Mouse (Mus musculus) embryonic facial prominence, embryonic 12.5 days (tissue): ENCODE measurements around the gene Sppl2b. TPM values are rescaled to one million over a fixed set of nuclear protein-coding genes. Genes with fewer than 3 reads are reported as not detected.

Source experiments
- ATAC-seq: fragments of 200-750 bp; cut with Nextera tagmentation; 2 replicates; pipeline ENCODE4 v1.8.0; 2017; ENCODE audit not compliant: insufficient number of reproducible peaks, insufficient read depth, low FRiP score, low TSS enrichment
- H3K27ac ChIP-seq: fragments of 300-500 bp; sonication (generic); 2 replicates; pipeline ENCODE4 v1.5.1; 2016; ENCODE audit warnings: mild to moderate bottlenecking
- H3K27me3 ChIP-seq: fragments of 300-500 bp; sonication (generic); 2 replicates; pipeline ENCODE4 v1.6.1; 2016; ENCODE audit warnings: mild to moderate bottlenecking, moderate library complexity
- H3K36me3 ChIP-seq: fragments of 300-500 bp; sonication (generic); 2 replicates; pipeline ENCODE4 v1.6.1; 2016; ENCODE audit warnings: mild to moderate bottlenecking
- H3K4me1 ChIP-seq: fragments of 300-500 bp; sonication (generic); 2 replicates; pipeline ENCODE4 v1.6.1; 2016
- H3K4me2 ChIP-seq: fragments of 300-500 bp; sonication (generic); replicated peaks from 2 replicates; pipeline ENCODE4 v1.6.1; 2016; ENCODE audit warnings: mild to moderate bottlenecking, moderate library complexity
- H3K4me3 ChIP-seq: fragments of 300-500 bp; sonication (generic); 2 replicates; pipeline ENCODE4 v1.5.1; 2016; ENCODE audit warnings: mild to moderate bottlenecking
- H3K9ac ChIP-seq: fragments of 300-500 bp; sonication (generic); 2 replicates; pipeline ENCODE4 v1.6.1; 2016; ENCODE audit warnings: mild to moderate bottlenecking, moderate library complexity
- H3K9me3 ChIP-seq: fragments of 300-500 bp; sonication (generic); 2 replicates; pipeline ENCODE4 v1.6.1; 2016; ENCODE audit warnings: mild to moderate bottlenecking, moderate library complexity
- WGBS: fragments of 180-500 bp; shearing (Covaris S2); methylation state at CpG from one replicate; pipeline ENCODE4 v1.1.7; 2016; 5-methylcytosine and 5-hydroxymethylcytosine counted together
- microRNA counts: library from miRNA; unstranded; fragments of <30 nt; microRNA quantifications from one replicate; lab custom pipeline; 2017
- microRNA-seq: library from miRNA; unstranded; fragments of <30 nt; microRNA quantifications from one replicate; pipeline ENCODE4, GENCODE M21; 2017
- polyA plus RNA-seq: library from polyadenylated mRNA; unstranded; fragments of >200 nt; fragmentation: Nextera tagmentation; extraction: Ambion mirVana; gene quantifications from 2 replicates; pipeline ENCODE4 v1.2.1, GENCODE M21; 2016

Gene Sppl2b
- polyA plus RNA-seq, 1 experiment from 2014 or later = 53.0 TPM

DNA sequence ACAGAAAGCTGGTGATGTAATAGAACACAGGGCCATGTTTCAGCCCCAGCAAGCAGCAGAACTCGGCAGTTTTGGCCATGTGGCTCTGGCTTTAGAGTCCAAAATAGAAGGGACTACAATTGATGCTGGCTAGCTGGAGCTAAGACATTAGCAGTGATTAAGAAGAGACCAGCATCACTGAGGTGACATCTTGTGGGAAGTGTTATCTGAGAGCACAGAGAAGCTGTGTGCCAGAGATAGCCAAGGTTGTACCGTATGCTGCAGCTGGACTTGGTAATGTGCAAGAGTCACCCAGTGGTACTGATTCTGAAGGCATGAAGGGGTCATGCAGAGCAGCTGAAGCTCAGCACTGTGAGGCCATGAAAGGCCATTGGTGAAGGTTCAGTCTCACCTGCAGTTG lies 60.2 kb downstream of the Sppl2b start:
- H3K4me3 ChIP-seq = no peak overlapping the region
- peaks cover 47% of the 10 kb centered on the region for H3K36me3 ChIP-seq
- 83% methylated on average over 2 of the region's 2 CpGs for WGBS

DNA sequence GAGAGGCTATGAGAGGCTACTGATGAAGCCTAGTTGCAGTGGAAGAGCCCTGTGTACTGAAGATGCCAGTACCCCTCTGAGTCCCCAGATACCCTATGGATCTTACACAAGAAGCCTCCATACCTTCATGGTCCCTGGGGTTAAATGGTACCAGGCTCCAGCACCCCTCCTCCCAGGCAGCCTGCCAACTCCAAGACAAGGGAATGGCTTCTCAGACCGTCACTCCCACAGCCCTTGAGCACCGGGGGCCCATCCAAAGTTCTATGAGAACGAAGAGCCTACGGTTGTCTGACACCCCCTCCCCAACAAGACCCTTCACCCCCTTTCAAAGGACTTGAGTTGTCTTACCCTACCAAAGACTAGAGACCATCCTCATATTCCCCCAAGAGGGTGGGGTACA lies 60.7 kb downstream of the Sppl2b start:
- Histone ChIP-seq H3K4me3 (no peak overlapping the region), H3K36me3 (peaks cover 42% of the 10 kb centered on the region), H3K9ac (no peak overlapping the region), H3K9me3 (no peaks in the 10 kb centered on the region), H3K27ac (no peak overlapping the region), H3K4me1 (peaks cover 22% of the 10 kb centered on the region), H3K4me2 (no peak overlapping the region), H3K27me3 (no peaks in the 10 kb centered on the region)
- 85% methylated on average over 4 of the region's 4 CpGs for WGBS
- no peak for ATAC-seq

More for the DNA sequence above, 60.2 kb downstream of the Sppl2b start:
- Histone ChIP-seq H3K27me3 (no peaks in the 10 kb centered on the region), H3K4me2 (no peak overlapping the region), H3K9ac (no peak overlapping the region), H3K9me3 (no peaks in the 10 kb centered on the region), H3K4me1 (peaks cover 22% of the 10 kb centered on the region), H3K27ac (no peak overlapping the region)
- ATAC-seq = no peak

DNA sequence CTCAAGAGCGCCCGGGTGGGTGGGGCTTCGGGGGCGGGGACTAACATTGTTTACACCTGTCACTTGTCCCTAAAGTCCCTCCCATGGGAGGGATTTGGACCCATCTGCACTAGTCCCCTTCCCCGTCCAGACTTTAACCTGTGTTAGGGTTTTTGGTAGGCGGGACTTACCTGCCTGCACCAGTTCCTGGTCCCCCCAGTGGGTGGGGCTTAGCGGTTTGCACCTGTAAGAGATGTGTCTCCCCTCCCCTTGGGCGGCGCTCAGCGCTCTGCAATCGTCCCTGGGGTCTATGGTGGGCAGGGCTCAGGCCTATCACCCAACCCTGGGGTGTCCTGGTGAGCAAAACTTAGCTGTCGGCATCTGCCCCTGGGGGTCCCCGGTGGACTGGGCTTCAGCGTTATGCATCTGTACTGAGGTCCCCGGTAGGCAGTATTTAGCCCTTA lies 62.3 kb downstream of the Sppl2b start:
- peak; percentile 18; the same call in 1 of the 2 replicates for ATAC-seq

DNA sequence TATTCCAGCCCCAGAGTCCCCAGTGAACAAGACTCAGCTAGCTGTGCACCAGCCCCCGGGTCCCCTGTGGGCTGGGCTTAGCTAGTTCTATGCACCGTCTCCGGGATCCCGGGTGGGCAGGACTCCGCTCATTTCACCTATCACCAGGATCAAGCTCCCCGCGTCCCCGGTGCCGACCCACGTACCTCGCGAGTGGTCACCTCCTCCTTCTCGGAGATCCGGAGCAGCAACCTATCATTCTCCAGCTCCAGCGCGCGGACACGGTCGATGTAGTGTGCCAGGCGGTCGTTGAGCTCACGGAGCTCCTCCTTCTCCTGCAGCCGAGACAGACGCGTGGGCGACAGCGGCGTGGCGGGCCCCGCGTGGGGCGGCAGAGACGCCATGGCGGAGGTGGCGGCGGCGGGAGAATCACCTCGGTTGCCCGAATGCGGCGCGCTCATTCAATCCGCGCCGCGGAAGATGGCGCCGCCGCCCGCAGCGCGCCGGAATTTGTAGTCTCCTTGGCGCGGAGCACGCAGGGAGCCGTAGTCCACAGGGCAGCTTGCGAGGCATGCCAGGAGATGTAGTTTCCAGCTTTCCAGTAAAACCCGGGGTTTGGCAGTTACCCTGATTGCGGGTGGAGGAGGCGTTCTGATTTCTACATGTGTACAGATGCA lies 62.8 kb downstream of the Sppl2b start, which contains the start of gene Lmnb2:
Gene Lmnb2 (minus strand): TSS at position 467 of the 656 bp plus-strand sequence.
- peak within 1 kb of the TSS; percentile 88 for H3K9ac ChIP-seq
- under 1% methylated on average over 61 of the region's 61 CpGs for WGBS
- peaks cover 22% of the 10 kb centered on the region for H3K36me3 ChIP-seq
- H3K4me2 ChIP-seq = peak within 1 kb of the TSS; percentile 95
- no peaks in the 10 kb centered on the region for H3K9me3 ChIP-seq
- peak; percentile 17 for ATAC-seq
- no peaks in the 10 kb centered on the region for H3K27me3 ChIP-seq
- H3K4me1 ChIP-seq = peaks cover 28% of the 10 kb centered on the region
- peak within 1 kb of the TSS; percentile 74 for H3K27ac ChIP-seq
- peak within 1 kb of the TSS; percentile 94 for H3K4me3 ChIP-seq

More for the DNA sequence above, 62.3 kb downstream of the Sppl2b start:
- Histone ChIP-seq H3K27ac (peak overlapping the region; percentile 74; the same call in 1 of the 2 replicates), H3K4me2 (peak overlapping the region; percentile 95), H3K27me3 (no peaks in the 10 kb centered on the region), H3K4me3 (peak overlapping the region; percentile 94), H3K9me3 (no peaks in the 10 kb centered on the region), H3K4me1 (peaks cover 28% of the 10 kb centered on the region), H3K9ac (peak overlapping the region; percentile 88), H3K36me3 (peaks cover 28% of the 10 kb centered on the region)
- 3% methylated on average over 15 of the region's 15 CpGs for WGBS

MicroRNAs encoded within 50 kb of the gene (microRNA counts, 519-probe panel; counts per million panel counts)
- microRNA mmu-miR-1982 (lab: Ali Mortazavi, UCI) = 460 counts per million, percentile 65 among the panel's probes with 10 or more counts

Small RNA genes within 50 kb of the gene (microRNA-seq; reads per million reads assigned to microRNA genes)
- gene Mir1982 = 4.4 reads per million, percentile 18 among the genes with 10 or more reads in this experiment

Other genes starting within 250 kb of the Sppl2b start
- 4.7 and 5.9 TPM in 2 replicates for gene Gm49322, start 249.3 kb upstream of the Sppl2b start, polyA plus RNA-seq
- 250 and 263 TPM in 2 replicates for gene Csnk1g2, start 232.4 kb upstream of the Sppl2b start, polyA plus RNA-seq
- 109 and 110 TPM in 2 replicates for gene Btbd2, start 198.2 kb upstream of the Sppl2b start, polyA plus RNA-seq
- gene Mknk2, start 177.2 kb upstream of the Sppl2b start, polyA plus RNA-seq = 117 and 122 TPM in 2 replicates
- 57.4 and 60.9 TPM in 2 replicates for gene Mob3a, start 153.3 kb upstream of the Sppl2b start, polyA plus RNA-seq
- 20.5 and 23.6 TPM in 2 replicates for gene Izumo4, start 153.1 kb upstream of the Sppl2b start, polyA plus RNA-seq
- gene Ap3d1, start 113.0 kb upstream of the Sppl2b start, polyA plus RNA-seq = 84.7 and 85.8 TPM in 2 replicates
- gene Dot1l, start 100.1 kb upstream of the Sppl2b start, polyA plus RNA-seq = 23.5 and 26.1 TPM in 2 replicates
- 64.8 and 71.7 TPM in 2 replicates for gene Sf3a2, start 57.1 kb upstream of the Sppl2b start, polyA plus RNA-seq
- 132 and 142 TPM in 2 replicates for gene Plekhj1, start 56.6 kb upstream of the Sppl2b start, polyA plus RNA-seq
- not detected in 2 replicates for gene Amh, start 50.0 kb upstream of the Sppl2b start, polyA plus RNA-seq
- 1.6 and 1.8 TPM in 2 replicates for gene Jsrp1, start 41.8 kb upstream of the Sppl2b start, polyA plus RNA-seq
- gene Oaz1, start 28.6 kb upstream of the Sppl2b start, polyA plus RNA-seq = 1,786 and 1,871 TPM in 2 replicates
- 1.7 and 2.1 TPM in 2 replicates for gene Lingo3, start 11.2 kb upstream of the Sppl2b start, polyA plus RNA-seq
- gene Lsm7, start 66 bp upstream of the Sppl2b start, polyA plus RNA-seq = 314 and 329 TPM in 2 replicates
- 0.09 and 0.10 TPM in 2 replicates for gene Tmprss9, start 16.6 kb downstream of the Sppl2b start, polyA plus RNA-seq
- gene Timm13, start 45.7 kb downstream of the Sppl2b start, polyA plus RNA-seq = 308 and 322 TPM in 2 replicates
- gene Lmnb2, start 63.0 kb downstream of the Sppl2b start, polyA plus RNA-seq = 70.3 TPM in 2 replicates
- gene Gadd45b, start 74.8 kb downstream of the Sppl2b start, polyA plus RNA-seq = 15.9 and 20.5 TPM in 2 replicates
- gene Gng7, start 159.7 kb downstream of the Sppl2b start, polyA plus RNA-seq = 11.0 and 11.4 TPM in 2 replicates
- gene Diras1, start 170.4 kb downstream of the Sppl2b start, polyA plus RNA-seq = 1.9 and 2.1 TPM in 2 replicates
- gene Slc39a3, start 182.2 kb downstream of the Sppl2b start, polyA plus RNA-seq = 21.8 and 21.9 TPM in 2 replicates
- 242 and 251 TPM in 2 replicates for gene Sgta, start 204.9 kb downstream of the Sppl2b start, polyA plus RNA-seq
- 68.2 and 71.3 TPM in 2 replicates for gene Thop1, start 214.8 kb downstream of the Sppl2b start, polyA plus RNA-seq
- 0.31 and 0.69 TPM in 2 replicates for gene Creb3l3, start 243.6 kb downstream of the Sppl2b start, polyA plus RNA-seq